Comparison of ENCODE assay signal across 8 mouse cellular contexts in genomic region chr5:90640286-90641217, GRCm38 (mm10). TPM values are rescaled to one million over a fixed set of nuclear protein-coding genes. Genes with fewer than 3 reads are reported as not detected.
DNase-seq lines count a peak whose midpoint lies in the region; ATAC-seq lines count a peak whose summit lies in the region.

Rassf6 (minus strand) TSS chr5:90640657.

- peak; percentile 54 for DNase-seq in adrenal gland, postnatal 14 days
- no peak for DNase-seq in adrenal gland, adult 18-20 months (ENCODE audit: low spot score in 2 of 2)
- DNase-seq in ZHBTc4 (ENCODE audit: low read depth, low spot score): peak; percentile 43
- peak; percentile 72 for DNase-seq in lung, postnatal 10 days
- no peak for DNase-seq in spleen, postnatal 4 days (ENCODE audit: low spot score in 2 of 2)

- no peaks in the 10 kb centered on the region for H3K36me3 ChIP-seq in forebrain, embryonic 12.5 days (replicated peaks)
- H3K36me3 ChIP-seq in kidney, embryonic 14.5 days (ENCODE audit: control insufficient read depth, insufficient read depth, low read length): no peaks in the 10 kb centered on the region
- no peaks in the 10 kb centered on the region for H3K36me3 ChIP-seq in stomach, embryonic 15.5 days

- ATAC-seq in forebrain, embryonic 12.5 days (ENCODE audit: low FRiP score): peak; percentile 57; the same call in 1 of the 2 replicates
- ATAC-seq in kidney, embryonic 14.5 days (ENCODE audit: low FRiP score, low TSS enrichment): peak; percentile 97
- peak; percentile 97 for ATAC-seq in stomach, embryonic 15.5 days (ENCODE audit: insufficient read depth, low FRiP score, low read depth)

- peak within 1 kb of the TSS; percentile 42 for H3K4me3 ChIP-seq in forebrain, embryonic 12.5 days (replicated peaks)
- peak within 1 kb of the TSS; percentile 46 for H3K4me3 ChIP-seq in kidney, embryonic 14.5 days (ENCODE audit: low read length)
- peak within 1 kb of the TSS; percentile 45 for H3K4me3 ChIP-seq in stomach, embryonic 15.5 days (replicated peaks)

- H3K4me1 ChIP-seq in forebrain, embryonic 12.5 days: peaks cover 8% of the 10 kb centered on the region
- 0 out of 2 replicates have a peak, but pooled peaks cover 5% of the 10 kb centered on the region for H3K4me1 ChIP-seq in kidney, embryonic 14.5 days (ENCODE audit: control insufficient read depth, insufficient read depth, low read length)
- H3K4me1 ChIP-seq in stomach, embryonic 15.5 days: 0 out of 2 replicates have a peak, but pooled peaks cover 8% of the 10 kb centered on the region

- peaks cover 11% of the 10 kb centered on the region; the same call in 1 of the 2 replicates for H3K27me3 ChIP-seq in forebrain, embryonic 12.5 days
- no peaks in the 10 kb centered on the region for H3K27me3 ChIP-seq in kidney, embryonic 14.5 days (ENCODE audit: control insufficient read depth, insufficient read depth, low read length)
- H3K27me3 ChIP-seq in stomach, embryonic 15.5 days (replicated peaks): no peaks in the 10 kb centered on the region

- H3K9me3 ChIP-seq in forebrain, embryonic 12.5 days: no peaks in the 10 kb centered on the region
- no peaks in the 10 kb centered on the region for H3K9me3 ChIP-seq in kidney, embryonic 14.5 days (ENCODE audit: control insufficient read depth, low read length)
- no peaks in the 10 kb centered on the region for H3K9me3 ChIP-seq in stomach, embryonic 15.5 days

- H3K9ac ChIP-seq in forebrain, embryonic 12.5 days: peak within 1 kb of the TSS; percentile 29; the same call in 1 of the 2 replicates
- peak within 1 kb of the TSS; percentile 40 for H3K9ac ChIP-seq in kidney, embryonic 14.5 days (ENCODE audit: low read depth, low read length)
- no peak within 1 kb of the TSS for H3K9ac ChIP-seq in stomach, embryonic 15.5 days

- H3K27ac ChIP-seq in forebrain, embryonic 12.5 days: no peak within 1 kb of the TSS
- peak within 1 kb of the TSS; percentile 30; the same call in 1 of the 2 replicates for H3K27ac ChIP-seq in kidney, embryonic 14.5 days (ENCODE audit: low read depth, low read length)
- H3K27ac ChIP-seq in stomach, embryonic 15.5 days: peak within 1 kb of the TSS; percentile 81

- H3K4me2 ChIP-seq in forebrain, embryonic 12.5 days: peak within 1 kb of the TSS; percentile 72
- H3K4me2 ChIP-seq in kidney, embryonic 14.5 days (replicated peaks; ENCODE audit: low read depth, low read length): peak within 1 kb of the TSS; percentile 75
- peak within 1 kb of the TSS; percentile 76 for H3K4me2 ChIP-seq in stomach, embryonic 15.5 days

- WGBS in forebrain, embryonic 12.5 days: 11% methylated on average over 26 of the region's 26 CpGs
- 7% methylated on average over 26 of the region's 26 CpGs for WGBS in kidney, embryonic 14.5 days
- 9% methylated on average over 26 of the region's 26 CpGs for WGBS in stomach, embryonic 15.5 days

RNA-seq across cellular contexts. Expression of gene Rassf6, which starts in this region (rescaled TPM):
- 3.1 and 3.5 TPM in 2 replicates for total RNA-seq in adrenal gland, postnatal 14 days (2021)
- 1 to 10 TPM; 3.7 to 7.4 TPM for total RNA-seq in adrenal gland, adult 18-20 months (2021)
- polyA plus RNA-seq in forebrain, embryonic 12.5 days (2016; fragmentation: Nextera tagmentation; extraction: Ambion mirVana): 0.62 and 1.0 TPM in 2 replicates
- polyA plus RNA-seq in kidney, embryonic 14.5 days (2014; fragmentation: Nextera tagmentation; extraction: Ambion mirVana): 6.0 and 8.3 TPM in 2 replicates
- 12.2 and 12.8 TPM in 2 replicates for polyA plus RNA-seq in stomach, embryonic 15.5 days (2015; fragmentation: Nextera tagmentation; extraction: Ambion mirVana)

Comparison
In these comparisons a context has a peak if more than half of its experiments do, and no peak if none do; other contexts are left out.
1. DNase-seq: peak in adrenal gland, postnatal 14 days (single experiment), ZHBTc4 (single experiment) and lung, postnatal 10 days (single experiment); none in adrenal gland, adult 18-20 months (0 of 2) and spleen, postnatal 4 days (0 of 2).
2. Peak in every context shown above with its lines, with median percentiles within 50 percentile points of each other: ATAC-seq, H3K4me2 ChIP-seq and H3K4me3 ChIP-seq.